Mouse (Mus musculus) layer of hippocampus, adult 9-11 months (tissue): Measurements from ENCODE around the gene Sipa1l3.

ENCODE experiments used
- DNase-seq: peaks from one replicate; pipeline ENCODE4 v3.0.0; 2022

Sipa1l3 gene

DNA sequence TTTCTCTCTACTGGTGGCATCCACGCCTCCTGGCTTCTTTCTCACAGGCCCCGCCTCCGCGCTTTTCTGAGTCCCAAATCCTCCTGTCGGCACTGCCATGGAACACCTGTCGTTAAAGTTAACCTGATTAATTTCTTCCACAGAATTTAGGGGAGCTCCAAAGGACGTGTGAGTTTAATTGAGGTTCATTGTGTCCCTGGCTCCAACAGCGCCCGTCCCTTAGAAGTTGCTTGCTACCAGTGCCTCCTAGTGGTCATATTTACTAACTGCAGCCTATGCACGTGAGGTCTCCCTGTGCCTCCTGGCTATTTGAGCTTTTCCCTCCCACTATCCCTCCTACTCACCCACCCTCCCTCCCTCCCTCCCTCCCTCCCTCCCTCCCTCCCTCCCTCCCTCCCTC is 221.4 kb downstream of the Sipa1l3 start:
- no peak for DNase-seq

DNA sequence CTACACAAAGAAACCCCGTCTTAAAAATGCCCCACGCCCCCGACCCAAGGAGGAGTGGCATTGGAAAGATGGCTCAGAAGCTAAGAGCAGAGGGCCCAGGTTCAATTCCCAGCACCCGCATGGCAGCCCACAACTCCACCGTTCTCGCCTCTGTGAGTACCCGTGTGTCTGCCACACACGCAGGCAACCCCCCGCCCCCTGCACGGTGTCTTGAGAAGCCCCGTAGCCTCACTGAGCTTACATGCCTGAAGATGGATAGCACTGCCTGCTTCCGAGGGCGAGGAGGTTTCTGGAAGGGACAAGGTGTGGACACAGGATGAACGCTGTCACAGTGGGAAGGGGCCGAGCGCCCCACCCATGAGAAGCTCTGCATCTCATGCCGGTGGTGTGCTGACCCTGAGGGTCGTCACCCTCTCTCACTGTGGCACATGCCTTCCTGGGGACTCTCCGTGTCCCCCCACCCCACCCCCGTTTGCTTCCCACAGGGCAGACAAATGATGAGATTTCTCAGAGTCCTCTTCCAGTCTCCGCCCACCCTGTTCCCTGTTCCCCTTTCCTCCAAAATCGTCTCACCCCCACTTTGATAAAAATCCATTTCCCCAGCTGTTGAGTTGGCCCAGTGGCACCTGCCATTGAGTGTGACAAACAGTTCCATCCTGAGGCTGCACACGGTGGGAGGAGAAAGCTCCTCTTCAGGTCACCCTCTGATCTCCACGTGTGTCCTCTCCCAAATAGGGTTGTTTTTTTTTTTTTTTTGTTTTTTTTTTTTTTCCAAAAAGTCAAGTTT is 222.4 kb downstream of the Sipa1l3 start:
- DNase-seq: peak; percentile 5

DNA sequence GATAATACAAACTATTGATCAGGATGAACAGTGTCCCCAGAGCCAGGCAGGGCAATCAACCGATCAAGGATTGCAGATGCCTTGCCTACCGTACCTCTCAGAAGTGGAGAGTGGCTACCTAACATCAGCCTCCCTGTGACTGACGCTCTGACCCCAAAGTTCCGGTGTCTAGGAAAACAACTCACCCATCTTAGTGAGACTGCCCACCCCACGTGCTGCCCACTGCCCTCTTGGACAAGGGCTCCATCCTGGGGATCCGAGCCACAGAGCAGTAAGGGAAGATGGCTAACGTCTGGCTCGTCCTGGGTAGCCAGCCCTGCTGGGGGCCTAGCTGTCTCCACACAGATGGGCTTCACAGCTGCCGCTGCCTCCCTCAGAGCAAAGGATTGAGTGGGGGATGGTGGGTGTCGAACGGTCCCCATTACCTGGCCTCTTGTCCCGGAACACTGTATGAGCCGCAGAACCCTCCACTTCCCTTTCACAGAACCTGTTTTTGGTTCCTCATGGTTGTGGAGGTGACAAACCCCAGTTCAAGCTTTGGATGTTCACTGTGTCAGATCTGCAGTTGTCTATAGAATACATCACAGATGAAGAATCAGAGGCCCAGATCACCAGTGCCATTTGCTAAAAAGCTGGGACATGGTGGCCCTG is 224.2 kb downstream of the Sipa1l3 start:
- DNase-seq: no peak

DNA sequence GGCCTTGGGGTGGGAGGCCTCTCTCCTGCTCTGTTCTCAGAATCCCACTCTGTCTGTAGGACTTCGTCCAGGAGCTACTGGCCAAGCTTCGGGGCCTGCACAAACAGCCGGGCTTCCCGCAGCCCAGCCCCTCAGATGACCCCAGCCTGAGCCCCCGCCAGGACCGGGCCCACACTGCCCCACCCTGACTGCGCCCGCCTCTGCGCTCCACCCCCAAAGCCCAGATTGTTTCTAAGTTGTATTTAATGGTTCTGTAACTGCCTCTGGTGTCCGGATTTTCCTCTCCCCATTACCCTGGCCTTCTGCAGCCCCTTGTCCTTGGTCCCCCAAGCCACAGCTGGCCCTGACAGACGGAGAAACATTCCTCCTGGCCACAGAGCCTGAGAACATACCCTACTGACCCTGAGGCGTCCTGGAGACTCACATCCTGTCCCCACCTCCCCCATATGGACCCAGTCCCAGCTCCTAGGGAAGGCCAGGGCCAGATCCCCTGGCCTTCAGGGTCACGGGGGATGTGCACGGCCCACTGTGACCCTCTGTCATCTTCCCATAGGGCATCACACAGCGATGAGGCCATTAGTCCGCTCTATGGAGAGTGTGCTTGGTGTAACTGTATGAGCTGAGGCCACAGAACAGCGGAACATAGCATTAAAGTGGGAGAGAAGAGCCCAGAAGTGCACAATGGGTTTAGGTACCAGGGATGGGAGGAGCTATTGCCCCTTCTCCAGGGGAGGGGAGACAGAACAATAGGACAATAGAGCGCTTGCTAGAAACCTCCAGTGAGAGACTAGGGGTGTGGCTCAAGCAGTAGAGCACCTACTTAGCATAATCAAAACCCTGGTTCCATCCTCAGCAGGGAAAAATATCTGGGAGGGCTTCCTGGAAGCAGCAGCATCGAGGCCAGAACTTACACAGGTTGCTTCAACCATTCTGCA is 225.0 kb downstream of the Sipa1l3 start:
- no peak for DNase-seq

DNA sequence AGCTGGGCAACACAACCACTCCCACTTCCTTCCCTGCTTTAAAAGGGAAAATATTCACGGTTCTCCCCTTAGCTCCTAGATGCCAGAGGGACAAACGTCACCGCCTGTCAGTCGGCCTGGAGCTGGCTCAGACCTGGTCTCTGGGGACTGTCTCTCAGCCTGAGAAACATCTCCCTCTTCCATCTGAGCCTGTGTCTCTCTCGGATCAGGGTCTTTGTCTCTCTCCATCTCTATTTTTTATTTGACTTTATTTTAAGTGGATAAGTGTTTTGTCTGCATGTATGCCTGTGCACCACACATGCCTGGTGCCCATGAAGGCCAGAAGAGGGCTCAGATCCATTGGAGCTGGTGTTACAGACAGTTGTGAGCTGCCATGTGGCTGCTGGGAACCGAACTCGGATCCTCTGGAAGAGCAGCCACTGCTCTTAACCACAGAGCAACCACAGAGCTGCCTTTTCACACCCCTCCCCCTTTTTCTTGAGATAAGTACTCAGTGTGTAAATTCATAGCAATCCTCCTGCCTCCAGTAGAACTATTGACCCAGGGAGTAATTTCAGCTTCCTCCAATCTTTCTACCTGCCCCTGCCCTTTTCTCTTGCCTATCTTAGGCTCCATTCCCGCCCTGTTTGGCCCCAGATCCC is 225.9 kb downstream of the Sipa1l3 start:
- no peak for DNase-seq

DNA sequence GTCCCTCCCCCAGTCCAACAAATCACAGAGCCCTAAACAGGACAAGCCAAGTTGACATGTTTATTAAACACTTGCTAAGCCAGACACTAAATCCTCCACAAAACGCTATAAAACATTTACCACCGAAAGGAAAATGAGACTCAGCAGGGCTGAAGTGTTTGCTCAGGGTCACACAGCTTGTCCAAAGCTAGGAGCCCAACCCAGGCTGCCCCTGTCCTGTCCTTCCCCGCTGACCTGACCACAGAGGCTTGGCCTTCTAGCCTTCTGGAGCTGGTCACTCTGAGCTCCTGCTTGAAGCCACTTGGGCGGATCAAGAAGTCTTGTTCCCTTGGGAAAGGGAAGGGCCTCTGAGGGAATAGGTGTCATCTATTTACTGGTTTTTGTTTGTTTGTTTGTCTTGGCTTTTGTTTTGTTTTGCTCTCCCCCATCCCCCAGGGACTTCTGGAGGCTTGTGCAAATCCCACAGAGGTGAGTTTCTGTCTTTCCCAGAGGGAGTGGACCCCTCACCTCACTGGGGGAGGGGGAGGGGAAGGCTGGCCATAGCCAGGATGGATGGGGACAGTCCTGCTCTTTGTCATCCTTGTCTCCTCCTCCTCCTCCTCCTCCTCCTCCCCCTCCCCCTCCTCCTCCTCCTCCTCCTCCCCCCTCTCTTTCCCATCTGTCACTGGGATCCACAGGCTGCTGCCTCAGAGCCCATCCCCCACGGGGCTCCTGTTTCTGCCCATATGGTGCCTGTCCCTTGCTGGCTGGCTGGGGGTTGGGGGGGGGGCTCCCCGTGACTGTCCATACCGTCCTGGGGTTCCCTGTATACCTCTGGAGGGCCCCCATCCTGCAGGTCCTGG is 226.6 kb downstream of the Sipa1l3 start:
- DNase-seq: no peak

DNA sequence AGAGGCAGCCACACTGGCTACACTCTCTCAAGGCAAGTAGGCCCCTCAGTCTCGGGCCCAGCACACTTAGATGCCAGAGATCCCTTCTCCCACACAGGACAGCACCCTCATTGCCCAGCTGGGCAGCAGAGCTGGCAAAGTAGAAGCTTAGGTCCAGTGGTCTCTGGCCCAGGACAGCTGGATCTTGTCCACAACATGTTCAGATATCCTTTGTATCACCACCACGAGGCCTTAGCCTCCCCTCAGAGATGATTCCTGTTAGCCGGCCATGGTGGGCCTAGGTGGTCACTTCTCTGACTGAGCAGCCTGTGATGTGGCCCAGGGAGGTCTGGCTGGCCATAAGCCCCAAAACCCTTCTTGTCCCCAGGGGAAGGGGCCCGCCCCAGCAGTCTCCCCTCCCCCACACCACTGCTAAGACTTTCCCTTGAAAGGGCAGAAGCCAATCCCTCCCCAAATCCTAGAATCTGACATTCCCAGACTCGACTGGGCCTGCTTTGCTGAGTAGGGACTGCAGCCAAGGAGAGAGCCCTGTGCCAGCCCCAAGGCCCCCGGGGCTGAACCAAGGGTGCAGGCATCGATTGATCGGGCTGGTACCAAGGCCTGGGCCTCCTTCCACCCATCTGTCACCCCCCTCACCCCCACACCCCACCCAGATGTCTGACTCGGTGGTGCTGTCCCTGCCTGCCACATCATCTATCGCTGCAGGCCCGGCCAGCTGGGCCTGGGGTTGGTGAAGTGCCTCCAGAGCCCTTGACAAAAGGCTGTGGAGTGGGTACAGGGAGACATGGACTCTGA is 227.6 kb downstream of the Sipa1l3 start:
- DNase-seq: peak; percentile 86

DNA sequence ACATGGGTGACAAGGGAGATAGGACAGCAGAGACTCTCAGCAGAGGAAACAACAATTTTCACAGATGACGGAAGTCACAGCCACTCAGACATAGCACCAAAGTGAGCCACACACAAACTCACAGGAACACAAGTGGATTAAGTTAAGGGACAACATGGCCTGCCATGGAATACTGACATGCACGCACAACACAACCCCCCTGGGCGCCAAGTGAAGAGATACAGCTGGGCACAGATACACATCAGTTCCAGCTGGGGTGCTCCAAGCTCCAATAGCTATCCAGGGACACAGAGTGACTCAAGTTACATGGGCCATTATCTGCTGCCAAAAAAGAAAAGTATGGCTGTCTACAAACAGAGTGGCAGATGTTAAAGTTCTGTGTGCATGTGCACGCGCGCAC is 228.6 kb downstream of the Sipa1l3 start:
- DNase-seq: no peak

DNA sequence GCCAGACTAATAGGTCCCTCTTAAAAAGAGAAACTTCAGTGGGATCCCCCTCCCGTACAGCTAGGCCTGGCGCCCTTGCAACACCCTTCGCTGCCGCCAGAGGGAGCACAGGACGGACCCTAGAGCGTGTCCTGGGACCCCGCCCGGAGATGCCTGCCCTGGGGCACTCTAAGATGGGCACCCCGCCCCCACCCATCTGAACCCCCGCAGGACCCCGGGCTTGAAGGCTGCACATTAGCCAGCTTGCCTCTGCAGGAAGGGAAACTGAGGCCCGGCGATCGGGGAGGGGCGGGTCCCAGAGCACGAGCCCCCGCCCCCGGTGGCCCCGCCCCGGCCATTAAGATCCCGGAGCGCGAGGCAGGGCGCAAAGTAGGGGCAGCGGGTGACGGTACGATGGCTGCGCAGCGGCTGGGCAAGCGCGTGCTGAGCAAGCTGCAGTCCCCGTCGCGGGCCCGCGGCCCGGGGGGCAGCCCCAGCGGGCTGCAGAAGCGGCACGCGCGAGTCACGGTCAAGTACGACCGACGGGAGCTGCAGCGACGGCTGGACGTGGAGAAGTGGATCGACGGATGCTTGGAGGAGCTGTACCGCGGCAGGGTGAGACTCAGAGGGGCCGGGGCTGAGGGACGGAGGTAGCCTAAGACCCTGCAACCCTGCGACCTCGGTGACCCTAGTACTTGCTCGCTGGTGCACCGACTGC is 229.4 kb downstream of the Sipa1l3 start, which contains the start of gene Ppp1r14a:
Ppp1r14a (plus strand) TSS at position 367 of the 697 bp plus-strand sequence.
- no peak for DNase-seq

DNA sequence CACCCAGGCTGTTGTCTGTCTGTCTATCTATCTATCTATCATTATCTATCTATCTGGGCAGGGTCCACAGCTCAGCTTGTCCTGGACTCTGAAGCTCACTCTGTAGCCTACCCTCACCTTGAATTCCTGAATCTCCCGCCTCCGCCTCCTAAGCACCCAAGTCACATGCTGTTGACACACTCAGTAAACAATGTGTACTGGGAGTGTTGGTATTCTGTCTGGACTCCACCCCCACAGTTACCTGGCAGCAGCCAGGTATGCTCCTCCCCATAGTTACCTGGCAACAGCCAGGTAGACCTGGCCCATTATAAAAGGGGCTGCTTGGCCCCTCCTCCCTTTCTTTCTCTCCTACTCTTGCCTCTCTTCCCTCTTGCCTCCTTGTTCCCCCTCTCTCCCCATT is 230.4 kb downstream of the Sipa1l3 start:
- DNase-seq: no peak

DNA sequence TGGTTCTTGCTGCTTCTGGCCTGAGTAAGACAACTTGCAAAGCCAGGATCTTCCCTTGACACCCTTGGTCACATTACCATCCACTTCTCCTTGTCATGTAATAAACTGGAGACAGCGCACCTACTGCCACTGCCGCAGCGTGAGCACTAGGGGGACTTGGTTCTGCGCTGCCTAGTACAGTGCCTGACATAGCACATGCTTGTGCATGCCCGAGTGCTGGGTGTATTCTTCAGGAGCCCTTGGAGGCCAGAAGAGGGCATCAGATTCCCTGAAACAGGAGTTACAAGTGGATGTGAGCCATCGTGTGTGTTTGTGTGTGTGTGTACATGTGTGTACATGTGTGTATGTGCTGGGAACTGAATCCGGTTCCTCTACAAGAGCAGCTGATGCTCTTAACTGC is 231.0 kb downstream of the Sipa1l3 start:
- DNase-seq: no peak

DNA sequence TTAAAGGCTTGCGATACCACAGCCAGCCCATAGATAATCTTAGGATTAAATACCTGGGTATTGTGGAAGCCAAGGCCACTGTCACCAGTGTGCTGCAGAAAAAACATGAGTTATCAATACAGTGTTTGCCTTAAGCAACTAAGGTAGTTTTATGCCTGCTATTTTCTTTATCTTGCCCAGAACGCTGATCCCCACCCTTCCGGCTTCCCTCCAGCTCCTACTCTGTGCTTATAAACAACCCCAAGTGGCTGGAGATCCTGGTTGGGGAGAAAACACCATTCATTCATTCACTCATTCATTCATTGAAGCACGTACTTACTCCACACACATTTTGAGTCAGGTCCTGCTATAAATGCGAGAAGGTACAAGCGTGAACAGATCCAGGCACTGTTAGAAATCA is 233.9 kb downstream of the Sipa1l3 start:
- DNase-seq: no peak

DNA sequence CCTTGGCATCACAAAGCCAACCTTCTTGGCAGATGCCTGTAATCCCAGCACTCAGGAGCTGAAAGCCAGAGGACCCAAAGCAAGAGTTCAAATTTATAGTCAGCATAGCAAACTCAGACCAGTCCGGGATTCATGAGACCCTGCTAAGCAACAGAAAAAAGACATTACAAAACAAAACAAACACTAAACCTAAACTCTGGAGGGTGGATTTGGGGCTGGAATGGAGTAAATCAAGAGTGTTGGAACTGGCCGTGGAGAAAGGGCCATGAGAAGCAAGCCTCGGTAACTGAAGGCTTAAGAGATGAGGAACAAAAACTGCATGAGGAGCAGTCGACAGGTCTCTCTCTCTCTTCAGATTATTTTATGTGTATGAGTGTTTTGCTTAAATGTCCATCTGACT is 234.6 kb downstream of the Sipa1l3 start:
- DNase-seq: no peak

DNA sequence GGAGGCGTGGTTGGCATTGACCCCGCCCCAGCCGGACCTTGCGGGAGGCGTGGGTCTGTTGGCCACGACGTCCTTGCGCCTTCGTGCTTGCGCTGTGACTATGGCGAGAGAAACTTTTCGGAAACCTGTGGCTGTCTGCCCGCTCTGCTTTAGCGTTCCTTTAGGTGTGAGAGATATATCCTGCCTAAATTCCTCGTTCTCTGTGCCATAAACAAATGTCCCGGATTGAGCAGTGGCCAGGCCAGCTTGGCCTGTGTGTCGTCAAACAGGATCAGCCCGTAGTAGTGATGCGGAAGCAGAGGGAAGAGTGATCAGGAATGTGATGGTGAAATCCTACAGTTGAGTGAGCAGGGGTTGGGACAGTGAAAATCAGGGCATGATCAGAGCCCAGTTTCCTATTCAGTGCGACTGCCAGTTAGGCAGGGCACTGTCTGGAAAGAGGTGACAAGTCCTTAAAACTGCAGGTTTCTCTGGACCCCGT is 236.3 kb downstream of the Sipa1l3 start:
- no peak for DNase-seq

DNA sequence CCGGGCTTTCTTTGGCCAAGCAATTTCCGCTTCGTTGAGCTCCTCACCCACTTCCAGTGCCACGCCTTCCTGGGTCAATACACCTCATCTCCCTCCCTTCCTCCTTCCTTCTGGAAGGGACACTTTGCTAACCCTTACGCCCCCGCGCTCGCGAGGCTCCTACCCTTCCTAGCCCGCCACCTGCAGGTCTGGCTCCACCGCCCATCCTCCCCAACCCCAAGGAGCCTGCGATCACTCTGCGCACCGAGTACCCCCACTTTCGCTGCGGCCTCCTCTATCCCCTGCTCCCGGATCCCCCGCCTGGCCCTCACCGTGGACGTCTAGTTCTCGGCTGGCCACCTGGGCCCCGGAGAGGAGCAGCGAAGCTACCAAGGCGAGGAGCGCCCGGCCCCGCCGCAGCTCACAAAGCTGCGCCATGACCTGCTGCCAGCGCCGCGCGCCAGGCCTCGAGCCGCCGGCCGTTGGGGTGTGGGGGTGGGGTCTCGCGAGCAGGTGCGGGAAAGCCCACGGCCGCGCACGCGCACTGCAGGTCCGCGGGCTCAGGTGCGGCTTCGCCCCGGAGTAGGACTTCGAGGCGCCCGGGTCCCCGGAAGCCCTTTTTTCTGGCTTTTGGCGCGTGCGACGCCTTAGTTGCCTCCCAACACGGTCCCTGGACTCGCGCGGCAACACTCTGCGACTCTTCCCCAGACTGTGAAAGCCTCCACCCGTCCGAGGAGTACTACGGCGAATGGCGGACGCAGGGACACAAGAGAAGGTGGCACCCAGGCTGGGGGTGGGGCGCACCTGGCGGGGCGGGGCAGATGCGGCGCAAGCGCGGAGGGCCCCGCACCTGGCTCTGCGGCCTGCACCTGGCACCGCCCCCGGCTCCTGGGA is 237.0 kb downstream of the Sipa1l3 start, which contains the start of gene Spint2:
Spint2 (minus strand) TSS at position 712 of the 873 bp plus-strand sequence.
- no peak for DNase-seq

DNA sequence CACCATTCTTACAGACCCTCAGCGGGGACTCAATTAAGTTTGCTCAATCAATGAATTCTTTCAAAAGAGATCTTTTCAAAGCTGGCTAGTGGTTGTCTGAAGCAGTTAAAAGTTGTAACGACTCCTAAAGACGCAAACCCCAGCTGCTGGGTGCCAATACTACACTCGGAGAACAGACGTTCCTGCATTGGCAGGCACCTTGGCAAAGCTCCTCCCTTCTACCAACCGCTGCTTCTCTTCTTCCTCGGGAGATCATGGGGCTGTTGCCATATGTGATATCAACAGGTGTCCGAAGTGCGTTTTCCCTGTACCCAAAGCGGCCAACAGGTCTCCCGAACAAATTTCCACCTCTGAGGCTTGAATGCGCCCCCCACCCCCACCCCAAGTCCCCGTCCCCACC is 237.6 kb downstream of the Sipa1l3 start:
- no peak for DNase-seq

DNA sequence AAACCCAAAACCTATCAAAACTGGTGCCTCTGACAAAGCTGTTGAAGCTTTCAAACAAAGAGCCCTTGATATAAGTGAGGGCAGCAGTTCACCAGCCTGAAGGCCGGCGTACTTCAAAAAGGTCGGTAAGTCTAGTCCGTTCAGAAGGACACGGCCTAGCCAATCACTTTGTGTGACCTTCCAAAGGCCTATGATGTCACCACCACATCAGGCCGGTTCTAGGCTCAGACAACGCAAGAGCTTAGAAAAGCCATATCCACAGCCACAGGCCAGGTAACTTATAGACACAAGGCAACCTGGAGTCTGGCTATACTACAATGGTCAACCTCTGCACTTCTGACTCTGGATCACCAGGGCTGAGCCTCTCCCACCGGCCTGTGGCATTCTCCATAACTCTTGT is 238.5 kb downstream of the Sipa1l3 start:
- no peak for DNase-seq

DNA sequence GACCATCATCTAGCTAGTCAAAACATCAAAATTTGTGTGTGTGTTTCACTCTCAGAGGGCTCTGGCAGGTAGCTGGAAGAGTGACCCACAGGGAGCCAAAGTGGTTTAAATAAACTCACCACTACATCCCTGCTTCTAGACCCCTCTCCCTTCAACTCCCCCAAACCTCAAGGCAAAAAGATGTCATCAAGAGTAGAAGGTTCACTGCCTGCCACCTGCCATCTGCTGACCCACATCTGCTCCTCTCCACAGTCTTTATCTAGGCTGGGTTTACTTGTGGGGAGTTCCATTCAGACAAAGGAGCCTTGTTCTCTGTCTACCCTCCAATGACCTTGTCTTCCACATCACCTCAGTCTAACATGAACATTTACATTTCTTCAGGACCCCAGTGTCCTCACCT is 239.2 kb downstream of the Sipa1l3 start:
- no peak for DNase-seq

DNA sequence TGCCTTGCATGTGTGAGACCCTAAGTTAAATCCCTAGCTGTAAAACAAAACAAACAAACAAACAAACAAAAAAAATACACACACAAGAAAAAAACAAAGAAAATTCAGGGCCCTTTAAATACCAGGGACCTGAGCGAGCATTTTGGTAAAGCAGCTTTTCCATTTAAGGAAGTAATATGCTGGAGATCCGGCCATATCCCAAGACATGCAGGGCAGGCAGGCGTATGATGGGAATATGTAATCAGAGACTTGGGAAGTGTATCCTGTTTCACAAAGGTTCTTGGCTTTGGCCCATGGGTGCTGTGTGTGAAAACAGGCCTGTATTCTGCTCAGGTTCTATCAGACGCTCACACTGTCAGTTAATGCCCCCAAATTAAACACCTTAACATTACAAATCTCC is 240.9 kb downstream of the Sipa1l3 start:
- DNase-seq: no peak
